Mouse (Mus musculus) embryonic facial prominence, embryonic 14.5 days (tissue): Measurements from ENCODE around the gene Sphk2. TPM values are rescaled to one million over a fixed set of nuclear protein-coding genes. Genes with fewer than 3 reads are reported as not detected.

ENCODE experiments used
- ATAC-seq: fragments of 200-750 bp; cut with Nextera tagmentation; 2 replicates; pipeline ENCODE4 v1.8.0; 2017; ENCODE audit warnings: low read depth, moderate number of reproducible peaks, moderate TSS enrichment
- DNase-seq: peaks from one replicate; pipeline ENCODE4 v3.0.0-alpha.2; 2015; ENCODE audit warnings: low spot score
- H3K27ac ChIP-seq: fragments of 300-500 bp; sonication (generic); replicated peaks from 2 replicates; pipeline ENCODE4 v1.5.1; 2014; ENCODE audit warnings: low read depth, mild to moderate bottlenecking, low read length, moderate library complexity
- H3K27me3 ChIP-seq: fragments of 300-500 bp; sonication (generic); replicated peaks from 2 replicates; pipeline ENCODE4 v1.6.1; 2014; ENCODE audit warnings: low read length; ENCODE audit not compliant: control insufficient read depth, insufficient read depth
- H3K36me3 ChIP-seq: fragments of 300-500 bp; sonication (generic); 2 replicates; pipeline ENCODE4 v1.6.1; 2014; ENCODE audit warnings: low read length, mixed read lengths; ENCODE audit not compliant: control insufficient read depth, insufficient read depth
- H3K4me1 ChIP-seq: fragments of 300-500 bp; sonication (generic); 2 replicates; pipeline ENCODE4 v1.6.1; 2014; ENCODE audit warnings: antibody characterized with exemption, low read length; ENCODE audit not compliant: control insufficient read depth, insufficient read depth
- H3K4me2 ChIP-seq: fragments of 300-500 bp; sonication (generic); 2 replicates; pipeline ENCODE4 v1.6.1; 2014; ENCODE audit warnings: low read depth, mild to moderate bottlenecking, low read length, moderate library complexity, mixed read lengths
- H3K4me3 ChIP-seq: fragments of 300-500 bp; sonication (generic); 2 replicates; pipeline ENCODE4 v1.5.1; 2014; ENCODE audit warnings: low read depth, mild to moderate bottlenecking, low read length
- H3K9ac ChIP-seq: fragments of 300-500 bp; sonication (generic); 2 replicates; pipeline ENCODE4 v1.6.1; 2014; ENCODE audit warnings: low read depth, mild to moderate bottlenecking, low read length, moderate library complexity, mixed read lengths
- H3K9me3 ChIP-seq: fragments of 300-500 bp; sonication (generic); 2 replicates; pipeline ENCODE4 v1.6.1; 2016; ENCODE audit warnings: low read length; ENCODE audit not compliant: control insufficient read depth
- WGBS: fragments of 180-500 bp; shearing (Covaris S2); extraction: QIAGEN DNeasy Blood & Tissue Kit; methylation state at CpG from one replicate; pipeline ENCODE4 v1.1.7; 2014; 5-methylcytosine and 5-hydroxymethylcytosine counted together
- polyA plus RNA-seq: library from polyadenylated mRNA; unstranded; fragments of >200 nt; fragmentation: Nextera tagmentation; extraction: Ambion mirVana; gene quantifications from 2 replicates; pipeline ENCODE4 v1.2.1, GENCODE M21; 2014

Sphk2 gene
- polyA plus RNA-seq, 1 experiment from 2014 or later = 24.0 TPM

DNA sequence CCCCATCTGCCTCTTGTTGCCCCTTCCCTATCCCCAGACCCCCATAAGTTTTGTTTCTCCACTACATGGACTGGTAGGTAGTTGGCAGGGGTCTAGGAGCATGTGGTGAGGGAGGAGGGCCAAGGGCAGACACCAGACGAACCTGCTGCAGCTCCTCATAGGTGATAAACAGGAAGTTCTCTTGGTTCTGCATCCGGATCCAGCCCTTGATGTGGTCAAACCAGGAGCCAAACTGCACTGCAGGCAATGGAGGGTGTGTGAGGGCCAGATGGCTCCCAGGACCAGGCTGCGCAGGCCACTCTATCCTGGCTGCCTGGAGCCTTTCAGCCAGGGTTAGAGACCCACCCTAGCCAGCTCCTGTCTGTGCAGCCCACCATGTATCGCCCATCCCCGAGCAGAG lies 15.7 kb upstream of the Sphk2 start:
- H3K27me3 ChIP-seq = no peaks in the 10 kb centered on the region
- H3K36me3 ChIP-seq = peaks cover 5% of the 10 kb centered on the region; the same call in 1 of the 2 replicates
- no peak for DNase-seq
- H3K9ac ChIP-seq = no peak overlapping the region
- H3K9me3 ChIP-seq = no peaks in the 10 kb centered on the region
- no peak overlapping the region for H3K4me3 ChIP-seq
- no peak overlapping the region for H3K4me2 ChIP-seq
- H3K4me1 ChIP-seq = no peaks in the 10 kb centered on the region
- no peak overlapping the region for H3K27ac ChIP-seq
- WGBS = 73% methylated on average over 5 of the region's 5 CpGs
- ATAC-seq = no peak

DNA sequence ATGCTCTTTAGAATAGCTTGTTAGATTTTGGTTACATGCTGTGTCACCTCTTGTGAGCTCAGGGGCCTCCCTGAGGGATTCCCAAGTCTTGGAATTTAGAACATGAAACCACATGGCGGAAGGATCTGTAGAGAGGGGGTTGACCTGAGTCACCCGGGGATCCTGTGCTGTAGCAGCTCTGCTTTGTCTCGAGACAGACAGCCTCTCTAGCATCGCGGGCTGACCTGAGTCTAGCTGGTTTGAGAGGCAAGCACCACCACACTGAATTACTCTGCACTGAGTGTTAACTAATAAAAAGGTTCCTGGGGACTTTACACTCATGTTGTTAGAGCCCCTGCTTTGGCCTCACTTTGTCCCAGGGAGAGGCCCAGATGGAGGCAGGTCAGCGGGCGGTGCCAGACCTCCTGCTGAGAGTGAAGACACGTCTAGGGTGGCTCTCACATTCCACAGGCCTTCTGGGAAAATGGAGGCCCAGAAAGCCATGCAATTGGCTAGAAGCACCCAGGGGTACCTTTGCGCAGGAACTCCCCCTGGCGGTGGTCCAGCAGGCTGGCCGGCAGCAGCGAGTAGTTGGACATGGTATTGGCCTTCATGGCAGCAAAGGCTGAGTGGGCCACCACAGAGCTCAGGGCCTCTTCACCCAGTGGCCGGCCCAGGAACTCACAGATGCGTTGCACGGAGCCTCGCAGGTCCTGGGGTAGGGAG lies 13.1 kb upstream of the Sphk2 start:
- no peaks in the 10 kb centered on the region for H3K27me3 ChIP-seq
- no peak overlapping the region for H3K9ac ChIP-seq
- WGBS = 13% methylated on average over 9 of the region's 16 CpGs
- no peaks in the 10 kb centered on the region for H3K4me1 ChIP-seq
- no peak overlapping the region for H3K4me3 ChIP-seq
- no peak overlapping the region for H3K4me2 ChIP-seq
- H3K9me3 ChIP-seq = no peaks in the 10 kb centered on the region
- ATAC-seq (peak; percentile 48), DNase-seq (peak; percentile 53)
- peaks cover 18% of the 10 kb centered on the region; the same call in 1 of the 2 replicates for H3K36me3 ChIP-seq
- H3K27ac ChIP-seq = no peak overlapping the region

DNA sequence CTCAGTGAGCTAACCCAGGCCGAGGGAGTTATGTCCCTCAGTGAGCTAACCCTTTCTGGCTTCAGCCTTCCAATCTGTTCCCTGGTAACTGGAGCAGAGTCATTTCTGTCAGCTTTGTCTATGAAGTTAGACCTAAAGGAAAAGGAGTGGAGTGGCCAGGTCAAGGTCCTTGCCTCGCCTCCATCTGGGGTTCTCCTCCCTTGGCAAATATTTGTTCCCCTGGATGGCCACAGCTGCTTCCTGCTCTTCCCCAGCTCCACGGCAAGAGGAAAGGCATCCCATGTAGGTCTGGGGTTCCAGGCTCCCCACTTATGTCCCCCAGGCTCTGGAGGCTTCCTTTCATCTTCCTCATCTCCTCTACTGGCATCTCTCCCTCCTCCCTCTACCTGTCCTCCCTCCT lies 9.8 kb upstream of the Sphk2 start:
- H3K27me3 ChIP-seq = no peaks in the 10 kb centered on the region
- peaks cover 50% of the 10 kb centered on the region for H3K36me3 ChIP-seq
- ATAC-seq (no peak), DNase-seq (no peak)
- no peaks in the 10 kb centered on the region for H3K4me1 ChIP-seq
- no peak overlapping the region for H3K4me3 ChIP-seq
- H3K4me2 ChIP-seq = no peak overlapping the region
- no peak overlapping the region for H3K27ac ChIP-seq
- H3K9me3 ChIP-seq = no peaks in the 10 kb centered on the region
- 85% methylated on average over 3 of the region's 3 CpGs for WGBS
- no peak overlapping the region for H3K9ac ChIP-seq

DNA sequence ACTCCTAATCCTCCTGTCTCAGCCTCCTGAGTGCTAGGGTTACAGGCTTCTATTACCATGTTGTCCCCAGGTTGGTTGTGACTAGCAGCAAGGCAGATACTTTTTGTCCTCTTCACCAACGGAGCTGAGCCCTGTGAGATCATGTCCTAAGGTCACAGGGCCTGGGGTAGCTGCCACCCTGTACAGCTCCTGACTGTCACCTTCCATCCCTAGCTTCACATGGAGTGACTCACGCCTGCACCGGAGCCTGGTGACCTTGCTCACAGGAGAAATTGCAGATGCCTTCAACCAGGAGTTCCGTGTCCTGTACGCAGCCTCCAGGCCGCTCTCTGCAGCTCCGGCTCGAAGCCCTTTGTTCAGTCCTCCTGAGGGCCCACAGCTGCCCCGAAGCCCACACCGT lies 8.6 kb upstream of the Sphk2 start:
- no peak overlapping the region for H3K9ac ChIP-seq
- H3K27ac ChIP-seq = no peak overlapping the region
- DNase-seq (no peak), ATAC-seq (no peak)
- WGBS = 92% methylated on average over 7 of the region's 10 CpGs
- H3K4me3 ChIP-seq = no peak overlapping the region
- H3K4me2 ChIP-seq = no peak overlapping the region
- H3K9me3 ChIP-seq = no peaks in the 10 kb centered on the region
- H3K27me3 ChIP-seq = no peaks in the 10 kb centered on the region
- H3K4me1 ChIP-seq = no peaks in the 10 kb centered on the region
- H3K36me3 ChIP-seq = peaks cover 61% of the 10 kb centered on the region

DNA sequence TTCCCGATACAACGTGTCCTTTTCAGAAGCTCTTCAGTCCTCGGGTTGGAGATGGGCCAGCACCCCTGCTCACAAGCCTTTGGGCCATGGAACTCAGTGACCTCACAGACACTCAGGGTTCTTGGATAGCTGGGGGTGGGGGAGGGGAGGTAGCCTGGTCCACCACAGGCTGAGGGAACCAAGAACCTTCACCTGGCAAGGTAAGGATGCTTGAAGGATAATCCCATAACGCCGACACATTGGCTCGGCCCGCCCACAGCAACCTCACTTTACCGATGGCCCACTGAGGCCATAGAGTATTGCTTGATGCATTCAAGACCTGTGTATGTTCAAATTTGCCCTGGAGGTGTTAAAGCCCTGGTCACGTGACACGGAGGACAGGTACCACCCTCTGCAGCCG lies 7.9 kb upstream of the Sphk2 start, which contains the start of gene Spaca4:
Gene Spaca4, minus strand, starts transcription at position 101 of the 400 bp plus-strand sequence.
- ATAC-seq = no peak
- H3K4me1 ChIP-seq = no peaks in the 10 kb centered on the region
- no peak within 1 kb of the TSS for H3K27ac ChIP-seq
- no peak within 1 kb of the TSS for H3K4me2 ChIP-seq
- H3K9ac ChIP-seq = no peak within 1 kb of the TSS
- H3K9me3 ChIP-seq = no peaks in the 10 kb centered on the region
- H3K36me3 ChIP-seq = peaks cover 65% of the 10 kb centered on the region
- WGBS = 91% methylated on average over 11 of the region's 11 CpGs
- DNase-seq = no peak
- H3K4me3 ChIP-seq = no peak within 1 kb of the TSS
- no peaks in the 10 kb centered on the region for H3K27me3 ChIP-seq

DNA sequence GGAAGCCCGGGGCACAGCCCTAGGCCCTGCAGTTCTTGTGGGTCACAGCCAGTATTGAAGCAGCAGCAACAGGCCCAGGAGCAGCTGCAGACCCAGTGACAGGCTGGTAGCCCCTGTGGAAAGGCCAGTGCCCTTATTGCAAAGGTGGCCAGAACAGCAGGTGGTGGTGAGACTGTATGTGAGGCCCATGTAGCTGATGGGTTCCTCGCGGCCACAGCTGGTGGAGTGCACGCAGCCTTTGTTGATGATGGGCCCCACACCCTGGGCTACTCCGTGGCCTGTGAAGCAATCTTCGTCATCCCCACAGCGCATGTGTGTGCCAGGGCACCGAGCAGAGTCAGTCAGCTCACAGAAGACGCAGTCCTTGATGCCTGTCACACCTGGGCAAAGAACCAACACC lies 7.3 kb upstream of the Sphk2 start:
- Histone ChIP-seq H3K9me3 (no peaks in the 10 kb centered on the region), H3K4me3 (no peak overlapping the region), H3K36me3 (peaks cover 70% of the 10 kb centered on the region), H3K4me1 (no peaks in the 10 kb centered on the region), H3K27me3 (no peaks in the 10 kb centered on the region), H3K4me2 (no peak overlapping the region), H3K27ac (no peak overlapping the region), H3K9ac (no peak overlapping the region)
- WGBS = 90% methylated on average over 7 of the region's 9 CpGs
- ATAC-seq = no peak
- no peak for DNase-seq

DNA sequence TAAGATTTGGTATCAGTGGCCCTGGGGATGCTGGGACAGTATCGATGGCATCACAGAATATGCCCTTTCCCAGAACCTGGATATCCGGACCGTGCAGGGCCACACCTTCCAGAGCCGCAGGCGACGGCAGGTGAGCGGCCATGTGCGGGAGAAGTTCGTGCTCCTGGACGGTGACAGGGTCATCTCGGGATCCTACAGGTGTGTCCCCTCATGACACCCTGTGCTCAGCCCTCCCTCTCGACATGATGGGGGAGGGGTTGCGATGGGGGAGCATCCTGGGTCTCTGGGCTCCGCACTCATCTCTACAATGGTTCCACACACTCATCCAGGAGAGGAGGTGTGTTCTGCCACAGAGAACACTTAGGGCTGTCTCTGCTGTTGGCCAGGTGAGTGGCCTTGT lies 6.0 kb upstream of the Sphk2 start:
- no peaks in the 10 kb centered on the region for H3K9me3 ChIP-seq
- ATAC-seq (no peak), DNase-seq (no peak)
- no peak overlapping the region for H3K4me2 ChIP-seq
- H3K4me1 ChIP-seq = peaks cover 3% of the 10 kb centered on the region
- H3K27me3 ChIP-seq = no peaks in the 10 kb centered on the region
- H3K27ac ChIP-seq = no peak overlapping the region
- WGBS = 94% methylated on average over 14 of the region's 14 CpGs
- H3K4me3 ChIP-seq = no peak overlapping the region
- no peak overlapping the region for H3K9ac ChIP-seq
- peaks cover 81% of the 10 kb centered on the region for H3K36me3 ChIP-seq

DNA sequence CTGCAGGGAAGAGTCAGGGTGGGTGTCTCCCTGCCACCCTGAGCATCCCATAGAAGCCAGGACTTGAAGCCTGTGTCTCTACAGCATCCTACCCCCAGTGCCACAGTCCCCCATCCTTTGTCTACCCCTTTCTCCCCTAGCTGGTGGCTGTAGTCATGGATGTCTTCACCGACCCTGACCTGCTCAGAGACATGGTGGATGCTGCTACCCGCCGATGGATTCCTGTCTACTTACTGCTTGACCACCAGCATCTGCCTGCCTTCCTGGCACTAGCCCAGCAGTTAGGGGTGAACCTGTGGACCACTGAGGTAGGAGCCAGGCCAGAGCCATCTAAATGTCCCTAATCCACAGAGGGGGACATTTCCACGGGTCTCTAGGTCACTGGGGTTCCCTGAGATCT lies 5.5 kb upstream of the Sphk2 start:
- Histone ChIP-seq H3K4me2 (no peak overlapping the region), H3K9ac (no peak overlapping the region), H3K4me1 (peaks cover 3% of the 10 kb centered on the region), H3K4me3 (no peak overlapping the region), H3K27me3 (no peaks in the 10 kb centered on the region), H3K27ac (no peak overlapping the region), H3K9me3 (no peaks in the 10 kb centered on the region), H3K36me3 (peaks cover 79% of the 10 kb centered on the region)
- ATAC-seq (no peak), DNase-seq (no peak)
- 76% methylated on average over 4 of the region's 4 CpGs for WGBS

DNA sequence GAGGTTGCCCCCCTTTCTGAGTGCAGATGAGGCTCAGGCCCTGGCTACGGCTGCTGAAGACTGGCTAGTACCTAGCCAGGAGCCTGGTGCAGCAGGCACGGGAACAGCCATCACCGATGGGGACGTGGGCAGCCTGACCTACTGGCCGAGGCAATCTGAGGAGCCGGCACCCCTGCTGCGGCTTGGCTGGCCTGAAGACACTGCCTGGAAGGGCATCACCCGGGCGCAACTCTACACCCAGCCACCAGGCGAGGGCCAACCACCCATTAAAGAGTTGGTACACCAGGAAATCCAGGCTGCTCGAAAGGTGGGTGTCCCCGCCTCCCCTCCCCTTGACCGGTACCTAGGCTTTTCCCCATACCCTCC lies 4.5 kb upstream of the Sphk2 start:
- H3K27ac ChIP-seq = no peak overlapping the region
- H3K27me3 ChIP-seq = no peaks in the 10 kb centered on the region
- H3K36me3 ChIP-seq = peaks cover 79% of the 10 kb centered on the region
- no peak overlapping the region for H3K4me3 ChIP-seq
- H3K4me2 ChIP-seq = no peak overlapping the region
- ATAC-seq (no peak), DNase-seq (no peak)
- H3K9me3 ChIP-seq = no peaks in the 10 kb centered on the region
- peaks cover 3% of the 10 kb centered on the region for H3K4me1 ChIP-seq
- WGBS = 87% methylated on average over 8 of the region's 13 CpGs
- H3K9ac ChIP-seq = no peak overlapping the region
